Mouse (Mus musculus) olfactory bulb, adult 2 months (tissue): ENCODE data around the gene Cblb.

Source experiments
- CTCF ChIP-seq: fragments of 200-500 bp; IDR thresholded peaks from 2 replicates; pipeline ENCODE4 v1.5.1; 2012; ENCODE audit warnings: low read depth, mild to moderate bottlenecking, low read length, moderate library complexity; ENCODE audit not compliant: insufficient read depth
- POLR2A ChIP-seq: fragments of 200-500 bp; IDR thresholded peaks from 2 replicates; pipeline ENCODE4 v1.6.1; 2012; ENCODE audit warnings: mild to moderate bottlenecking, low read depth, low read length, moderate library complexity; ENCODE audit not compliant: insufficient read depth

DNA sequence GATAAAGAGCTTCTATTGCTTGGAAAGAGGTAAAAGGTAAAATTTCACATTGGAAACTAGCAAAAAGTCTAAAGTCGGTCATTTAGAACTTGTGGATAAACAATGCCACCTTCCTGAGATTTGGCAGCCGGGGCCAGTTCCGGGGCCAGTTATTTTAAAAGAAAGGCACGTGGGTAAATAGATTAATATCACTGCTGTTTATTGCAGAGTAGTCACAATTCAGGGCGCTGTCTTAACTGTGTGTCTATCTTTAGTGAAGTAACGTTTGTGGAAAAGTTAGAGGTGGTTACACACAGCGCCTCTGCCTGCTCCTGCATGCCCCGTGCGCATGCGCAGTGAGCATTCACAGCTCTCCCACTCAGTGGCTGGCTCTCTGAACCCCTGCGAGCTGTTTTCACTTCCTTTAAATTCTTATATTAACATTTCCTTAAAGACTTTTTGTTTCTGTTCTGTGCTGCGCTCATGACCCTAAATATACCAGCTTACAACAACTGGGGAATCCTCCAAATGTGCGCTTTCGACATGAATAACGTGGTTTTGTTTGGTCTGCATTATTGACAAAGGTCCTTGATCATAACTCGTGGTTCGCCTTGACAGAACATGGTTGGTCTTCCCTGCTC, 29.2 kb downstream of the Cblb start:
- TF ChIP-seq CTCF (no peak), POLR2A (no peak)
